Mouse (Mus musculus) urinary bladder, postnatal 36 days (tissue): ENCODE measurements around the gene Fam169a.

Source experiments
- DNase-seq, 2 experiments: peaks; one replicate each; pipeline ENCODE4 v3.0.0; 2022; ENCODE audit warnings: low spot score in 2 of 2, mixed read lengths in 1 of 2

Fam169a gene

DNA sequence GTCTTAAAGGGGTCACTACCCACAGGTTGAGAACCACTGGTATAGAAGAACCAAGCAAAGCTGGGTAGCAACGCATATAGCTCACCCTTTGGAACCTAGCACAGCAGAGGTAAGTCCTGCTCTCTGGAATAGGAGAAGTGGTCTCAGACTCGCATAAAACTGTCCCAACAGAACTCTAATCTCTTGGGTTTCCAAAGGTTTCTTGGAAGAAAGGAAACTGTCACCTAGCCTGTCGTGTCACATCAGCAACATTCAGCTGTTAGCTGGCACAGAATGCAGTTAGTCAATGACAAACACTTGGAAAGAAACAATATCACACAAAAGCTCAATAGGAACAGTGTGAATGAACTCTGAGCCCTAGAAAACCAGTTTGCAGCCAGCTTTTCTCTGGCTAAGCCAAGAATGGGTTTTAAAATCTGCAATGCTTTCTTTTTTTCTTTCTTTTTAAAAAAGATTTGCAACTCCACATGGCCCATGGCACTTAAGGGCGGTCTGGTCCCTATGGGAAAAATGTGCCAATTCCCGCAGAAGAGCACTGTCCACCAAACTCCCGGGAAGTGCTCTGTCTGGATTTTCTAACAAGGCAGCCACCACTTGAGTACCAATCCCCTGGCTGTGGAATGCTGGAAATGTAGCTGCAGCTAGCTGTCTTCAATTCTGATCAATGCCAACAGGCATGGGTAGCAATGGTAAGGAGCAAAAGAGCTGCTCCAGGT, 113.2 kb downstream of the Fam169a start:
- DNase-seq = no peak
